Mouse (Mus musculus) kidney, adult 2 months (tissue): Measurements from ENCODE around the gene Ficd. TPM values are rescaled to one million over a fixed set of nuclear protein-coding genes. Genes with fewer than 3 reads are reported as not detected.

Experiments
- DNase-seq: peaks from one replicate; pipeline ENCODE4 v3.0.0; 2021
- H3K27ac ChIP-seq: fragments of 200-500 bp; 2 replicates; pipeline ENCODE4 v1.5.1; 2012; ENCODE audit warnings: low read depth, low read length, control low read depth, inconsistent platforms; ENCODE audit not compliant: insufficient read depth
- H3K27me3 ChIP-seq: fragments of 200-500 bp; replicated peaks from 2 replicates; pipeline ENCODE4 v1.6.1; 2012; ENCODE audit warnings: mild to moderate bottlenecking, moderate library complexity, low read length, inconsistent platforms; ENCODE audit not compliant: control insufficient read depth, insufficient read depth
- H3K36me3 ChIP-seq: fragments of 200-500 bp; 2 replicates; pipeline ENCODE4 v1.6.1; 2012; ENCODE audit warnings: mild to moderate bottlenecking, moderate library complexity, low read length, inconsistent platforms; ENCODE audit not compliant: control insufficient read depth, insufficient read depth
- H3K4me1 ChIP-seq: fragments of 200-500 bp; 2 replicates; pipeline ENCODE4 v1.6.1; 2011; ENCODE audit warnings: low read length; ENCODE audit not compliant: control insufficient read depth, insufficient read depth
- H3K4me3 ChIP-seq: fragments of 200-500 bp; 2 replicates; pipeline ENCODE4 v1.5.1; 2011; ENCODE audit warnings: mild to moderate bottlenecking, low read depth, low read length, control low read depth; ENCODE audit not compliant: insufficient read depth
- CTCF ChIP-seq: fragments of 200-500 bp; conservative IDR thresholded peaks from 2 replicates; pipeline ENCODE4 v1.5.1; 2011; ENCODE audit warnings: low read depth, mild to moderate bottlenecking, control low read depth, low read length, moderate library complexity, mixed read lengths; ENCODE audit not compliant: insufficient read depth, insufficient read length
- POLR2A ChIP-seq: fragments of 200-500 bp; IDR thresholded peaks from one replicate; pipeline ENCODE4 v1.6.1; 2011; ENCODE audit warnings: low read depth, low read length, control low read depth
- WGBS: fragments of 180-500 bp; shearing (Covaris S2); methylation state at CpG from one replicate; pipeline ENCODE4 v1.1.7; 2018; 5-methylcytosine and 5-hydroxymethylcytosine counted together
- polyA plus RNA-seq: library from polyadenylated mRNA; depleted of rRNA; stranded (reverse); fragments of >200 nt; gene quantifications from 2 replicates; pipeline ENCODE4 v1.2.3, GENCODE M21; 2012

Gene Ficd
- polyA plus RNA-seq, 1 experiment: 6.7 TPM

- no peak overlapping the region for H3K27ac ChIP-seq
- no peak for TF ChIP-seq POLR2A
- no peak for TF ChIP-seq CTCF
- no peak for DNase-seq
- H3K36me3 ChIP-seq: no peaks in the 10 kb centered on the region
- H3K4me1 ChIP-seq: peaks cover under 1% of the 10 kb centered on the region; the same call in 1 of the 2 replicates
- H3K27me3 ChIP-seq: no peaks in the 10 kb centered on the region
- WGBS: 80% methylated on average over 7 of the region's 7 CpGs
- H3K4me3 ChIP-seq: no peak overlapping the region
Observed at GRCm38 (mm10) chr5:113731174-113731573, 4.4 kb upstream of the Ficd start.

- DNase-seq: peak; percentile 36
Observed at GRCm38 (mm10) chr5:113732182-113732581, 3.4 kb upstream of the Ficd start.

GRCm38 (mm10) chr5:113734376-113734775, 1.2 kb upstream of the Ficd start:
- H3K27me3 ChIP-seq: no peaks in the 10 kb centered on the region
- no peaks in the 10 kb centered on the region for H3K36me3 ChIP-seq
- no peak for DNase-seq
- 63% methylated on average over 5 of the region's 5 CpGs for WGBS
- peaks cover 4% of the 10 kb centered on the region; the same call in 1 of the 2 replicates for H3K4me1 ChIP-seq
- TF ChIP-seq CTCF: no peak
- no peak for TF ChIP-seq POLR2A
- no peak overlapping the region for H3K27ac ChIP-seq
- no peak overlapping the region for H3K4me3 ChIP-seq

More at GRCm38 (mm10) chr5:113732182-113732581, 3.4 kb upstream of the Ficd start:
- 36% methylated on average over 6 of the region's 6 CpGs for WGBS
- no peak overlapping the region for H3K27ac ChIP-seq
- TF ChIP-seq CTCF: peak; percentile 69
- TF ChIP-seq POLR2A: no peak
- no peaks in the 10 kb centered on the region for H3K36me3 ChIP-seq
- H3K27me3 ChIP-seq: no peaks in the 10 kb centered on the region
- H3K4me1 ChIP-seq: peaks cover 4% of the 10 kb centered on the region; the same call in 1 of the 2 replicates
- no peak overlapping the region for H3K4me3 ChIP-seq

- no peak for DNase-seq
- Histone ChIP-seq H3K4me3 (peak overlapping the region; percentile 46), H3K27ac (peak overlapping the region; percentile 42), H3K4me1 (peaks cover 4% of the 10 kb centered on the region; the same call in 1 of the 2 replicates), H3K27me3 (no peaks in the 10 kb centered on the region), H3K36me3 (no peaks in the 10 kb centered on the region)
- TF ChIP-seq CTCF (no peak), POLR2A (no peak)
- whole genome bisulfite sequencing: 25% methylated on average over 7 of the region's 7 CpGs
Observed at GRCm38 (mm10) chr5:113735023-113735344, 619 bp upstream of the Ficd start.

GRCm38 (mm10) chr5:113736113-113736502, 505 bp downstream of the Ficd start:
- Histone ChIP-seq H3K27ac (peak overlapping the region; percentile 42), H3K36me3 (no peaks in the 10 kb centered on the region), H3K27me3 (no peaks in the 10 kb centered on the region), H3K4me1 (peaks cover 4% of the 10 kb centered on the region; the same call in 1 of the 2 replicates), H3K4me3 (peak overlapping the region; percentile 77)
- 2% methylated on average over 10 of the region's 10 CpGs for WGBS
- DNase-seq: no peak
- TF ChIP-seq POLR2A (no peak), CTCF (no peak)

- Histone ChIP-seq H3K27ac (no peak overlapping the region), H3K4me1 (peaks cover 4% of the 10 kb centered on the region; the same call in 1 of the 2 replicates), H3K4me3 (peak overlapping the region; percentile 77), H3K27me3 (no peaks in the 10 kb centered on the region), H3K36me3 (no peaks in the 10 kb centered on the region)
- DNase-seq: no peak
- TF ChIP-seq POLR2A: no peak
- no peak for TF ChIP-seq CTCF
- WGBS: 43% methylated on average over 15 of the region's 15 CpGs
Observed at GRCm38 (mm10) chr5:113736522-113737164, 1.0 kb downstream of the Ficd start.

GRCm38 (mm10) chr5:113737607-113738237, 2.1 kb downstream of the Ficd start:
- Histone ChIP-seq H3K4me3 (no peak overlapping the region), H3K36me3 (no peaks in the 10 kb centered on the region), H3K4me1 (peaks cover 4% of the 10 kb centered on the region; the same call in 1 of the 2 replicates), H3K27ac (no peak overlapping the region), H3K27me3 (no peaks in the 10 kb centered on the region)
- no peak for DNase-seq
- 90% methylated on average over 11 of the region's 11 CpGs for WGBS
- no peak for TF ChIP-seq POLR2A
